In the genomic region with DNA sequence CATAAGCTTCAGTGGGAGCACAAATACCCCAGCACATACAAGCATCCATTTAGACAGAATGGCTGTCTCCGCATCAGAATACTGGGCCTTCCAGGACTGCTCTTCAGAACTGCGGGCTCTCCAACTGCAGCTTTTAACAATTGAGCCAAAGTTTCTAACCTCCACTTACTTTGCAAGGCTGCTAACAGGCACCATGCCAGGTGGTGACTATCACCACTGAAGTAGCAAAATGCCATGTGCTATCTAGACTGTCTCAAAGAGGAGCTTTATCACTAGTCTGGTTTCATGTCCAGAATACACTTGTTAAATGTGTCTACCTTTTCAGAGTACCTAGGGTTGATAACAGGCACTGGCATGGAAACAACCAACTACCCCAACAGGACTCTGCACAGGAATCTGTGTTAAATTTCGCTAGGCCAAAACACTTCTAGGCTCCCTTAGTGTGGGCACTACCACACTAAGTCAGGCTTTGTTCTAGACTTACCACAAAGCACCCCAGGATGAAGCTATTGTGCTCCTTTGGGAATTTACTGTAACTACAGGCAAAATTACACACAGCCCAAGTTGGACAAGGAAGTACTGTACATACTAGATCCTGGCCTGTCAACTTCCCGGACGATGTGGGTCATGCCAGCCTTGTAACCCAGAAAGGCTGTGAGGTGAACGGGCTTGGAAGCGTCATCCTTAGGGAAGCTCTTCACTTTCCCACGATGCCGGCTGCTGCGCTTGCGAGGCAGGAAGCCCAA, we compare ENCODE assay signal across 8 mouse cellular contexts. TPM values are rescaled to one million over a fixed set of nuclear protein-coding genes. Genes with fewer than 3 reads are reported as not detected.
DNase-seq lines count a peak whose midpoint lies in the region; ATAC-seq and TF ChIP-seq lines count a peak whose summit lies in the region.

No protein-coding gene starts in this region.

- H3K4me3 ChIP-seq in heart, adult 2 months, result peak overlapping the region; percentile 69
- H3K4me3 ChIP-seq in ES-E14 (ENCODE audit: insufficient read depth in 1 of 2, low read depth in 1 of 2, low read length in 2 of 2, poor library complexity in 1 of 2, severe bottlenecking in 1 of 2), result peak overlapping the region; percentile 78 to 90
- peak overlapping the region; percentile 68 for H3K4me3 ChIP-seq in forebrain, embryonic 12.5 days (replicated peaks)
- peak overlapping the region; percentile 83 for H3K4me3 ChIP-seq in liver, embryonic 15.5 days (replicated peaks)

- no peak for TF ChIP-seq POLR2A in heart, adult 2 months (IDR thresholded peaks at IDR 0.05; ENCODE audit: insufficient read depth, low read depth, low read length)

- TF ChIP-seq EP300 in heart, adult 2 months (IDR thresholded peaks at IDR 0.05; ENCODE audit: insufficient read depth, low read depth, low read length), result no peak

- no peak for DNase-seq in heart, adult 2 months
- no peak for DNase-seq in heart, postnatal 10 days
- DNase-seq in ES-E14 (ENCODE audit: low read depth, low spot score), result no peak
- DNase-seq in ovary, postnatal 14 days (ENCODE audit: low spot score), result no peak
- no peak for DNase-seq in thymus, postnatal 4 days
- no peak for DNase-seq in lung, postnatal 4 days

- H3K4me1 ChIP-seq in heart, adult 2 months (ENCODE audit: control insufficient read depth, insufficient read depth, low read length), result peaks cover 10% of the 10 kb centered on the region
- H3K4me1 ChIP-seq in ES-E14 (ENCODE audit: control insufficient read depth in 2 of 2, insufficient read depth in 2 of 2, low read length in 2 of 2, poor library complexity in 1 of 2), result no peaks in the 10 kb centered on the region
- H3K4me1 ChIP-seq in forebrain, embryonic 12.5 days, result peaks cover 31% of the 10 kb centered on the region
- H3K4me1 ChIP-seq in liver, embryonic 15.5 days (replicated peaks), result peaks cover 63% of the 10 kb centered on the region

- intact Hi-C loops in heart, adult 2 months (cut with DNase I), result loop anchor here (2.0 to 5.0 kb wide), 2 partner anchors 51 to 250 kb away; partner anchors contain the start of genes Cbx6, Npcd and Tab1
- intact Hi-C loops in heart, postnatal 10 days (cut with DNase I), result loop anchor here (5.0 kb wide), 1 partner anchor 250 kb away; the partner anchor contains the start of genes Cbx6 and Npcd

- ATAC-seq in forebrain, embryonic 12.5 days (ENCODE audit: low FRiP score), result no peak
- ATAC-seq in liver, embryonic 15.5 days (ENCODE audit: insufficient read depth), result no peak

- H3K4me2 ChIP-seq in forebrain, embryonic 12.5 days, result peak overlapping the region; percentile 73
- H3K4me2 ChIP-seq in liver, embryonic 15.5 days, result peak overlapping the region; percentile 87

- no peaks in the 10 kb centered on the region for H3K79me2 ChIP-seq in heart, adult 2 months (replicated peaks; ENCODE audit: control insufficient read depth, insufficient read depth, low read length)

- H3K36me3 ChIP-seq in heart, adult 2 months (ENCODE audit: control insufficient read depth, insufficient read depth, low read length), result peaks cover 23% of the 10 kb centered on the region
- peaks cover 55% of the 10 kb centered on the region for H3K36me3 ChIP-seq in ES-E14 (ENCODE audit: control insufficient read depth, insufficient read depth, low read length, poor library complexity, severe bottlenecking)
- peaks cover 51% of the 10 kb centered on the region for H3K36me3 ChIP-seq in forebrain, embryonic 12.5 days (replicated peaks)
- peaks cover 53% of the 10 kb centered on the region for H3K36me3 ChIP-seq in liver, embryonic 15.5 days (replicated peaks)

- 7% methylated on average over 11 of the region's 11 CpGs for WGBS in heart, adult 2 months
- 7% methylated on average over 11 of the region's 11 CpGs for WGBS in forebrain, embryonic 12.5 days
- under 1% methylated on average over 11 of the region's 11 CpGs for WGBS in liver, embryonic 15.5 days (ENCODE audit: insufficient replicate concordance)

- H3K27ac ChIP-seq in heart, adult 2 months, result peak overlapping the region; percentile 92
- peak overlapping the region; percentile 98 for H3K27ac ChIP-seq in ES-E14 (ENCODE audit: insufficient read depth, low read depth, low read length, poor library complexity, severe bottlenecking)
- H3K27ac ChIP-seq in forebrain, embryonic 12.5 days, result peak overlapping the region; percentile 53; the same call in 1 of the 2 replicates
- H3K27ac ChIP-seq in liver, embryonic 15.5 days (replicated peaks), result peak overlapping the region; percentile 96

- in situ Hi-C loops in ES-E14 (cut with MboI; ENCODE audit: low sequenced_read_pairs in 2 of 2, unreplicated experiment in 2 of 2), result no loop called here

- H3K27me3 ChIP-seq in heart, adult 2 months (ENCODE audit: control insufficient read depth, insufficient read depth, low read length), result no peaks in the 10 kb centered on the region
- H3K27me3 ChIP-seq in forebrain, embryonic 12.5 days, result no peaks in the 10 kb centered on the region
- H3K27me3 ChIP-seq in liver, embryonic 15.5 days, result no peaks in the 10 kb centered on the region

- peak overlapping the region; percentile 41 for H3K9ac ChIP-seq in heart, adult 2 months (ENCODE audit: low read depth, low read length)
- H3K9ac ChIP-seq in ES-E14 (ENCODE audit: insufficient read depth, low read depth, low read length, poor library complexity, severe bottlenecking), result peak overlapping the region; percentile 97
- peak overlapping the region; percentile 89 for H3K9ac ChIP-seq in forebrain, embryonic 12.5 days
- H3K9ac ChIP-seq in liver, embryonic 15.5 days, result peak overlapping the region; percentile 85

- TF ChIP-seq CTCF in heart, adult 2 months (IDR thresholded peaks at IDR 0.05), result no peak

- no peaks in the 10 kb centered on the region for H3K9me3 ChIP-seq in ES-E14 (ENCODE audit: control insufficient read depth, insufficient read depth, low read depth, low read length)
- no peaks in the 10 kb centered on the region for H3K9me3 ChIP-seq in forebrain, embryonic 12.5 days
- H3K9me3 ChIP-seq in liver, embryonic 15.5 days (replicated peaks), result no peaks in the 10 kb centered on the region

TF ChIP-seq in ES-E14, 5 proteins besides CTCF, POLR2A, EP300 and RAD21:
- no peak for TF ChIP-seq MAFK (IDR thresholded peaks at IDR 0.05; ENCODE audit: insufficient read depth, low read depth, low read length)
- TF ChIP-seq ZNF384 (IDR thresholded peaks at IDR 0.05; ENCODE audit: low read depth, low read length), result no peak

RNA-seq across cellular contexts. Expression of gene Syngr1, which starts 9.2 kb away (rescaled TPM):
- total RNA-seq in heart, adult 2 months (2021), result 10 to 100 TPM; 69.6 to 95.0 TPM
- polyA plus RNA-seq in heart, adult 2 months (2012; rRNA removed), result 247 and 250 TPM in 2 replicates
- total RNA-seq in heart, postnatal 10 days (2021), result 10 to 100 TPM; 84.9 to 86.7 TPM
- 78.8 and 105 TPM in 2 replicates for total RNA-seq in ES-E14 (2012; rRNA removed)
- 12.1 and 13.9 TPM in 2 replicates for polyA plus RNA-seq in forebrain, embryonic 12.5 days (2016; fragmentation: Nextera tagmentation; extraction: Ambion mirVana)
- 12.7 and 13.0 TPM in 2 replicates for polyA plus RNA-seq in liver, embryonic 15.5 days (2015; fragmentation: Nextera tagmentation; extraction: Ambion mirVana)

RNA-seq across cellular contexts. Expression of gene Rpl3, which starts 9.7 kb away (rescaled TPM):
- total RNA-seq in heart, adult 2 months (2021), result 100 to 1,000 TPM; 137 to 150 TPM
- 201 and 230 TPM in 2 replicates for polyA plus RNA-seq in heart, adult 2 months (2012; rRNA removed)
- total RNA-seq in heart, postnatal 10 days (2021), result 100 to 1,000 TPM; 486 to 496 TPM
- 1,661 and 1,803 TPM in 2 replicates for total RNA-seq in ES-E14 (2012; rRNA removed)
- polyA plus RNA-seq in forebrain, embryonic 12.5 days (2016; fragmentation: Nextera tagmentation; extraction: Ambion mirVana), result 659 and 694 TPM in 2 replicates
- polyA plus RNA-seq in liver, embryonic 15.5 days (2015; fragmentation: Nextera tagmentation; extraction: Ambion mirVana), result 539 and 552 TPM in 2 replicates

RNA-seq across cellular contexts. Expression of gene Tab1, which starts 51.0 kb away (rescaled TPM):
- total RNA-seq in heart, adult 2 months (2021), result 10 to 100 TPM; 17.8 to 24.5 TPM
- polyA plus RNA-seq in heart, adult 2 months (2012; rRNA removed), result 24.1 and 29.3 TPM in 2 replicates
- total RNA-seq in heart, postnatal 10 days (2021), result 10 to 100 TPM; 33.3 to 34.3 TPM
- total RNA-seq in ES-E14 (2012; rRNA removed), result 16.6 and 24.3 TPM in 2 replicates
- polyA plus RNA-seq in forebrain, embryonic 12.5 days (2016; fragmentation: Nextera tagmentation; extraction: Ambion mirVana), result 40.5 and 44.0 TPM in 2 replicates
- 11.0 and 12.7 TPM in 2 replicates for polyA plus RNA-seq in liver, embryonic 15.5 days (2015; fragmentation: Nextera tagmentation; extraction: Ambion mirVana)

Comparison
In these comparisons a context has a peak if more than half of its experiments do, and no peak if none do; other contexts are left out.
1. H3K9ac ChIP-seq: peak in every context shown above with its lines; median percentile 97 in ES-E14; 89 in forebrain, embryonic 12.5 days; 85 in liver, embryonic 15.5 days; 41 in heart, adult 2 months.